Mouse (Mus musculus): ENCODE measurements around the gene Hmcn1.

- TF ChIP-seq POLR2A (IDR thresholded peaks at IDR 0.05; ENCODE audit: borderline replicate concordance, control insufficient read depth, low read depth, low read length), result no peak
- no peak for TF ChIP-seq CTCF (IDR thresholded peaks at IDR 0.05; ENCODE audit: control insufficient read depth, insufficient read depth, low read length)
Observed at GRCm38 (mm10) chr1:150976263-150976662, 17.0 kb downstream of the Hmcn1 start.
